Mouse (Mus musculus): ENCODE measurements around the gene Aprt. TPM values are rescaled to one million over a fixed set of nuclear protein-coding genes. Genes with fewer than 3 reads are reported as not detected.
A peak's percentile ranks its signal among the peaks of the same experiment; 100 is the strongest.

The Aprt gene
- total RNA-seq (2021): 10 to 100 TPM; 29.8 to 38.9 TPM

- peak; percentile 90 to 92 for DNase-seq
- intact Hi-C loops (cut with DNase I): no loop called here
These were observed at the start of gene Aprt for GRCm38 (mm10) chr8:122576648-122577022. TSS of gene Aprt (minus strand) at chr8:122576909.

GRCm38 (mm10) chr8:122625811-122626210, 49.1 kb upstream of the Aprt start:
- intact Hi-C loops (cut with DNase I): loop anchor here (2.0 kb wide), 1 partner anchor 35 kb away; no protein-coding TSS in a partner anchor
- no peak for DNase-seq

GRCm38 (mm10) chr8:122624653-122625052, 47.9 kb upstream of the Aprt start:
- DNase-seq: no peak
- intact Hi-C loops (cut with DNase I): no loop called here

GRCm38 (mm10) chr8:122623844-122624642, 47.3 kb upstream of the Aprt start:
- peak; percentile 52 to 55 for DNase-seq
- intact Hi-C loops (cut with DNase I): no loop called here

GRCm38 (mm10) chr8:122622727-122623126, 46.0 kb upstream of the Aprt start, which contains the start of gene Pabpn1l:
TSS of gene Pabpn1l (minus strand) at chr8:122622739.
- intact Hi-C loops (cut with DNase I): no loop called here
- no peak for DNase-seq

GRCm38 (mm10) chr8:122620446-122620845, 43.7 kb upstream of the Aprt start:
- no peak for DNase-seq
- intact Hi-C loops (cut with DNase I): no loop called here

- intact Hi-C loops (cut with DNase I): loop anchor here (1.0 to 2.0 kb wide), 2 partner anchors 60 to 211 kb away; no protein-coding TSS in a partner anchor
- DNase-seq: no peak
These were observed 42.1 kb upstream of the Aprt start for GRCm38 (mm10) chr8:122618660-122619378.

GRCm38 (mm10) chr8:122617947-122618546, 41.3 kb upstream of the Aprt start:
- intact Hi-C loops (cut with DNase I): loop anchor here (1.0 to 2.0 kb wide), 3 partner anchors 61 to 212 kb away; no protein-coding TSS in a partner anchor
- peak; percentile 87 to 91 for DNase-seq

- DNase-seq: no peak
- intact Hi-C loops (cut with DNase I): loop anchor here (2.0 kb wide), 1 partner anchor 116 kb away; no protein-coding TSS in a partner anchor
These were observed 39.6 kb upstream of the Aprt start for GRCm38 (mm10) chr8:122616181-122616905.

GRCm38 (mm10) chr8:122611295-122612133, 34.8 kb upstream of the Aprt start, which contains the start of the genes Galns and Trappc2l:
TSS of gene Galns (minus strand) at chr8:122611463.
TSS of gene Trappc2l (plus strand) at chr8:122611640.
- intact Hi-C loops (cut with DNase I): loop anchor here (2.0 kb wide), 1 partner anchor 37 kb away; no protein-coding TSS in a partner anchor
- DNase-seq: peak; percentile 94 to 96

GRCm38 (mm10) chr8:122610612-122611277, 34.0 kb upstream of the Aprt start:
- intact Hi-C loops (cut with DNase I): loop anchor here (2.0 kb wide), 1 partner anchor 36 kb away; no protein-coding TSS in a partner anchor
- DNase-seq: no peak

GRCm38 (mm10) chr8:122610209-122610608, 33.5 kb upstream of the Aprt start:
- DNase-seq: no peak
- intact Hi-C loops (cut with DNase I): loop anchor here (2.0 kb wide), 1 partner anchor 35 kb away; no protein-coding TSS in a partner anchor

- intact Hi-C loops (cut with DNase I): no loop called here
- no peak for DNase-seq
These were observed 30.1 kb upstream of the Aprt start for GRCm38 (mm10) chr8:122606810-122607209.

GRCm38 (mm10) chr8:122605367-122605766, 28.7 kb upstream of the Aprt start:
- DNase-seq: no peak
- intact Hi-C loops (cut with DNase I): no loop called here

- intact Hi-C loops (cut with DNase I): no loop called here
- DNase-seq: no peak
These were observed 27.9 kb upstream of the Aprt start for GRCm38 (mm10) chr8:122604640-122605039.

GRCm38 (mm10) chr8:122600666-122601065, 24.0 kb upstream of the Aprt start:
- intact Hi-C loops (cut with DNase I): no loop called here
- DNase-seq: no peak

GRCm38 (mm10) chr8:122596031-122596430, 19.3 kb upstream of the Aprt start:
- intact Hi-C loops (cut with DNase I): no loop called here
- no peak for DNase-seq

- intact Hi-C loops (cut with DNase I): no loop called here
- DNase-seq: no peak
These were observed 17.2 kb upstream of the Aprt start for GRCm38 (mm10) chr8:122593783-122594507.

All from heart, postnatal 36 days (tissue).